Mouse (Mus musculus): Measurements from ENCODE around the gene Mroh2b. TPM values are rescaled to one million over a fixed set of nuclear protein-coding genes. Genes with fewer than 3 reads are reported as not detected.

Gene Mroh2b
- polyA plus RNA-seq (2021; fragmentation: Nextera tagmentation): not detected in 2 replicates
- long read RNA-seq, experiment 1: 0 reads
- long read RNA-seq, experiment 2: 0 reads

GRCm38 (mm10) chr15:4898437-4898836 is at the start of gene Mroh2b:
TSS of gene Mroh2b (plus strand) at chr15:4898737.

Other genes with a start within 250 kb of the Mroh2b start
- not detected in 2 replicates for gene C6, start 171.6 kb upstream of the Mroh2b start, polyA plus RNA-seq (2021; fragmentation: Nextera tagmentation)
- gene C7, start 165.0 kb downstream of the Mroh2b start, polyA plus RNA-seq (2021; fragmentation: Nextera tagmentation): 0.08 and 0.12 TPM in 2 replicates
- 0.56 and 0.79 TPM in 2 replicates for gene Card6, start 209.8 kb downstream of the Mroh2b start, polyA plus RNA-seq (2021; fragmentation: Nextera tagmentation)
- 2,557 and 3,604 TPM in 2 replicates for gene Rpl37, start 217.9 kb downstream of the Mroh2b start, polyA plus RNA-seq (2021; fragmentation: Nextera tagmentation)
- 4.8 and 5.2 TPM in 2 replicates for gene Prkaa1, start 245.1 kb downstream of the Mroh2b start, polyA plus RNA-seq (2021; fragmentation: Nextera tagmentation)

Data from left cerebral cortex, adult 6 months (tissue).